Mouse (Mus musculus): Measurements from ENCODE around the gene Ecpas.

The Ecpas gene

DNA sequence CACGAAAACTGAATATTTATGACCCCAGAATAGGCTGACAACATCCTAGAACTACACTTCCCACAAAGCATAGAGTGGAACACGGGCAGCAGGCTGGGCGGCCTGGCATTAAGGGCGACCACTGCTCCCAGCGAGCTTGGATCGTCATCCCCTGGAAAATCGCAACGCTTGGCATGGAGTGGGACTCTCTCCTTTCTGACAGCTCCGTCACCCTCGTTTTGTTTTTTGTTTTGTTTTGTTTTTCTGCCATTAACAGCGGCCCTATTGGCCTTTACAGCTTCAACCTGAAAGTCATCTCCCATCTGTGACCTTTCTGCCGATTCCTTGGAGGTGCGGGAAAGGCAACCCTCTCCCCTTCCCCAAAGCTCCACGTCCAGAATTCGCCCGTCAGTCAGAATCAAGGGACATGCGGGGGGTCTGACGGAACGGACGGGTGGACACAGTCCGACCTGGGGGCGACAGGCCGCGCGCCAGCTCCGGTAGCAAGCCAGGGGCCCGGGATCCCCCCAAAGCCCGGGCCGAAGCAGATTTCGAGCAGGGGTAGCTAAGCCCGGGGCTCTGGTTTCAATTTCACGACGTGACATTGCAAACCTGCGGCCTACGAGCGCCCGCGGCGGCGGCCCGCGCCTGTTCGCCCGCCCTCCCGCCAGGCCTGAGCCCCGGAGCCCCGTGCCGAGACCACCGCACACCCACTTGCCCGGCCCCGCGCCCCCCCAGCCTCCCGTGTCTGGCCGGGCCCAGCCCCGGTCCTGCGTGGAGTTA is 1.3 kb downstream of the Ecpas start:
- DNase-seq (ENCODE audit: low spot score in 2 of 2), result peak; percentile 33 to 44

DNA sequence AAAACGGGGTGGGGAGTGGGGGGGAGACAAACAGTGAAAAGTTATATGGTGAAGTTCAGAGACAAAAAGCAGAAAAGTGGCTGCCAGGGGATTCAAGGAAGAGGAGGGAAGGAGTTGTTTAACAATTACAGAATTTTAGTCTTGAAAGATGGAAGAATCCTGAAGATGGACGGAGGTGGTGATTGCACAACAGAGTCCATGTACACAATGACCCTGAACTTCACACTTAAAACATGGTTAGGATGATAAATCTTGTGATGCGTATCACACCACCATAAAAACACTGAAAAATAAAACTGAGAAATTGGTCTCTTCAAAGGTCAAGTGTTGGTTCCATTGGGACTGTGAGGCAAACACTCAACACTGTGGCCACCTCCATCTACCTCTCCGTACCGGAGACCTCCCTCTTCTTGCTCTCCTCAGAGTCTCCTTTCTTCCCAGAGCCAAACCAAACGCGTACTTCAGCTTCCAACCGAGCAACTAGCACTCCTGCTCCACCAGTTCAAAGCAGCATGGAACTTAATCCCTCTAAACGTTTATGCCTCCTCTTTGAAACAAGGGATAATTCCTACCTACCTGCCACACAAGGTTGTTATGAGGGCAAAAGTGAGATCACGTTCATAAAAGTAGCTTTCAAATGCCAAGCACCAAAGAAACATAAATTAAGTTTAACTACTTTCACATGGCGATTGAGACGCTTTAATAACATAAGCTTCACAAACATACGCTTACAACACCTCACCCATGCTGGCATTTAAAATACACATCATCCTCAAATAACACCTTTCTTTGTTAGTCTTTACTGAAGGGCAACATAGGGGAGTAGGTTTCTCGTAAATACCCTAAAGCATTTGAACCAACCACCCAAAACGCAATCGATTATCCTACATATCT is 2.1 kb downstream of the Ecpas start:
- no peak for DNase-seq (ENCODE audit: low spot score in 2 of 2)

DNA sequence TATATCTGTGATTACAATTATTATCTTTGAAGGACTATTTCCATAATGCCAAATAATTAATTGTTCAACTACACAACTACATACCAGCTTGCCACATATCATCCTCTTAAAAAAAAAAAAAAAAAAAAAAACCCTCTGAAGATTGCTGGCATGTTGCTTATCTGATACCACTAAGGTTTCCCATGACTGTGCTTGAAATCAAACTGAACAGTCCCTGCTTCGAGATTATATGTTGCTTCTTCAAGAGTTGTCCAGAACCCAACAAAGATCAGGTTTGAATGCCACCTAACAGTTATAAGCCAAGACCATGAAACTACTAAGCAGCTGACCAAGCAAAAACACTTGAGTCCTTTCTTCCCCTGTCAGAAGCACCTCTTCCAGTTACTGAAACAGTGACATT is 5.1 kb downstream of the Ecpas start:
- DNase-seq (ENCODE audit: low spot score in 2 of 2), result no peak

DNA sequence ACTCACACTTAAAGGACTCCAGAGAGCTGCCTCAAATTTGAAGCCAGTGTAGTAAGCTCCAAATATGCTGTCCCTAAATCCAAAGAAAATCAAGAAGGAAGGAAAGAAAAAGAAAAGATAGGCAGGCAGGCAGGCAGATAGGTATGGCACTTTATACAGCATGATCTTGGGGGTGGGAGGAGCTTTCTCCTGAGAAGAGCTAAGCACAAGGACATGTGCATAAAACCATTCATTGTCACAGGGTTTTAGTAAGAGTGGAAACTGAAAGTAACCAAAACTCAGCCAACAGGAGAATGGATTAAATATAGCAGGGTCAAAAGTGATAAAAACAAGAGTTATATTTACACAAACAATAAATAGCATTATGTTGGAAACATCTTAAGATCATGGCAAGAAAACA is 14.2 kb downstream of the Ecpas start:
- no peak for DNase-seq (ENCODE audit: low spot score in 2 of 2)

DNA sequence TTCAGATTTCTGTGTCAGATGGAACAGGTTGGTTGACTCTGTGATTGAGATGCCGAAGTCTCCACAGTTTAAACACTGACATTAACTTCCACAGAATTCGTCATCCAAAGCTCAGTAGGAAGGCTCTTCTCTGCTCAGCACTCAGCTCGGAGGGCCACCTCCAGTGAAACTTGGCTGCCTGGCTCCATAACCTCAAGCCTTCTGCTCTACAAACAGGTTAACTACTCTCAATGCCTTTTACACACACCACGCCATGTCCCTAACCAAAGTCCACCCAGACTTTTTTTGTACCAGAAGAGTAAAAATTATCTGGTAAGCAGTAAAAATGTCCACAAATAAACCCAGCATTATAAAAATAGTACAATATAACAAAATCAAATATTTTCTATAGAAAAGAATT is 15.1 kb downstream of the Ecpas start:
- no peak for DNase-seq (ENCODE audit: low spot score in 2 of 2)

DNA sequence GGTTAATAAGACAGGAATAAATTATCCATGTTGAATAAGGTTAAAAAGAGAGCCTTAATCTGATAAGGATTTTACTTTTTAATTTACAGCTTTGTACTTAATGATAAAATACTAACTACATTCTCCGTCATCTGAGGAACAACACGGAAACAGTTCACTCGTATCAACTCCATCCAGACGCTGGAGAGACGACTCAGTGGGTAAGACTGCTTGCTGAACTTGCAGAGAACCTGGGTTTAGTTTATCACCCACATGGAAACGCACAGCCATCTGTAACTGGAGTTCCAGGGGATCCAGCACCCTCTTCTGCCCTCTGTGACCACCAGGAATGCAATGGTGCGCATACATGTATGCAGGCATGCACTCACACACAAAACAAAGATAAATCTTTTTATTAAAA is 18.1 kb downstream of the Ecpas start:
- no peak for DNase-seq (ENCODE audit: low spot score in 2 of 2)

DNA sequence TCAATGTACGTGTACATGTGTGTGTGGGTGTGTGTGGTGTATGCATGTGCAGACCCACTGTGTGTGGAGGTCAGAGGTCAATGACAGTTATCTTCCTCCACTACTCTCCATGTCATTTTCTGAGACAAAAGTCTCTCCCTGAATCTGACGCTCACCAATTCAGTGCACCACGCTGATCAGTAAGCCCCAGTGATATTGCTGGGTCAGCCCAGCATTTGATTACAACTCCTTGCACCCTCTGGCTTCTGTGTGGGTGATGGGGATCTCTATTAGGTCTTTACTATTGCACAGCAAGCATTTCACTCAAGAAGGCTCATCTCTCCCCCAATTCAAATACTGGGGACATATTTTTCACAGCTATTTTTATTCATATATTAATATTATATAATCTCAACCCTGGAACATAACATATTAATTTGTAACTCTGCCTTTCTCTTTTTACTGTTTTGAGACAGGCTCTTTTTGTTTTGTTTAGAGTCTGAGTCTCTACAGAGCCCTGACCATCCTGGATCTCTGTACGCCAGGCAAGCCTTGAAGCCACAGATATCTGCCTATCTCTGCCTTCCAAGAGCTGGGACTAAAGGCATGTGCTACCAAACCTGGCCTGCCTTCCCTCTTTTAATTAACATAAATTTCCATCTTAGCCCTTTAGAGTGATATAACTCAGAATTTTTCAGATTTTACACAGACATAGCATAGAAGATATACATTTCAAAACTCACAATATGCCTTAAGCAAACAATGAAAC is 22.3 kb downstream of the Ecpas start:
- no peak for DNase-seq (ENCODE audit: low spot score in 2 of 2)

DNA sequence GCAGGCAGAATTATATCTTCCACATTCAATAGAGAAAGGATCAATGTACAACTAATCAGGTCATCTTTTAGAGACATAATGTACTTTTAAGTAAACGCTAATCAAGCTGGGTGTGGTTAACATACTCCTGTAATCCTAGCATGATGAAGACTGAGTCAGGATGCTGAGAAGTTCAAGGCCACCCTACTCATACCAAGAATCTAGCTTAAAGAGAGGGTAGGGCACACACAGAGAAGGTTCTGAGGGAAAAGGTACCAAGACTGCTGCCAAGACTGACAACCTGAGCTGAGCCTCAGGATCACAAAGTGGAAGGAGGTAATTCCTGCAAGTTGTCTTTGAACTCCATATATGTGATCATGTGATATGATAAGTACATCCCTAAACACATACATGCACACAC is 24.0 kb downstream of the Ecpas start:
- DNase-seq (ENCODE audit: low spot score in 2 of 2), result no peak

DNA sequence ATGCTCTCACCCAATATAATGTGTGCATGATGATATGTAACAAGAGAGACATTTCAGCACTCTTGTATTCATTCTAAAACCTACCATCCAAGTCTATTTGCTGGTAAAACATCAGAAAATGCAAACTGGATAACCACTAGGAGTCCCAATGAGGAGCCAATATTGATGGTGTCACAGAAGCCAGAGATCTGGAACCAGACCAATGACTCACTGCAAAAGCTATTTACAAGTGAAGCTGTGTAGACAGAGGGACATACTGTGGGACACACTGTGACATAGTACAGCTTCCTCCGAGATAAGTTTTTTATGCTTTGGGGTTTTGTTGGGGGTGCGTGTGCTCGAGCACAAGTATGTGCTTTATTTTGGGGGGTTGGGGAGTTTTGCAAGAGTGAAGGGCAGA is 24.9 kb downstream of the Ecpas start:
- no peak for DNase-seq (ENCODE audit: low spot score in 2 of 2)

DNA sequence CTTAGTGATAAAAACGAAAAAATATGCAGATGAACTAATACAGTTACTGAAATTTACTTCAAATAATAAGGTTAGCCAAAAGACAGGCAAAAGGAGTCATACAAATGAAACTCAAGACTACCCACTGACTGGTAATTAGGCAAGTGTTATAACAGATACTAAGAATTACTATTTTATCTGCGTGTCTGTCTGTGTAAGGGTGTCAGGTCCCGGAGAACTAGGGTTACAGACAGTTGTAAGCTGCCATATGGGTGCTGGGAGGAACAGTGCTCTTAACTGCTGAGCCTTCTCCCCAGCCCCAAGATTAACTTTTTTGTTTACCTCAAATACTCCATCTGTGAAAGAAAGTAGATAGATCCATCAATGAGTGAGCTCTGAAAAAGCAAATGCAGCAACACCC is 25.8 kb downstream of the Ecpas start:
- DNase-seq (ENCODE audit: low spot score in 2 of 2), result no peak

DNA sequence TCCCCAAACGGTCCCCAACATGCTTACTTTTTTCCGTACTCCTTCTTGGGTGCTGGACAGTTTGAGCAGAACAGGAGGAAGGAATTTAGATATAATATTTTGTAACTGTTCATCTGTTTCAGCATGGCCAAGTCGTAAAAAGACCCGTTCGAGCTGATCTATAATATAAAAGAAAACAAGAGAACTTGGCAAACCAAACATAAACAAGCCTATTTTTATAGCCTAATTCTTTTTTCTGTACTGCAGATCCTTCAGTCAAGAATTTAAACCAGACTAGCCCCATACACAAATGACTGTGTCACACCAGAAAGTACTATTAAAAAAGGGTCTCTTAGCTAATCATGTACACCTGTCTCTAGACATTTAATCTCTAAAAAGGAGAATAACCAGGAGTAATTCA is 27.2 kb downstream of the Ecpas start:
- DNase-seq (ENCODE audit: low spot score in 2 of 2), result no peak

DNA sequence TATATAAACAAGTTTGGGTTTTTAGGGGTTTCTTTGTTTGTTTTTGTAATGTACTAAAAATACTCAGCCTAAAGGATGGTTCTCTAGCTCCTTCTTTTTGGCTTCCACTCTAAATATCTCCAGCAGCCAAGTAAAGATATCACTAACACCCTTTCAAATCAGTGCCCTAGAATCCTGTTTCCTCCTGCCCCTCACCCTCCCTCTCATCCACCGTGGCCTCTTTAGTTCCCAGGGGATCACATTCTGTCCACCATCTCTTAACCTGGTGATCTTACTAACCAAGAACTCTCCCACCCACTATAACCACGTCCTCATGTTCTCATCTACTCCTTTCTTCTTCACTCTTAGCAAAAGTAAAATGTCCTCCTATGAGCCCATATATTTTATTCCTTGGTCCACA is 28.7 kb downstream of the Ecpas start:
- DNase-seq (ENCODE audit: low spot score in 2 of 2), result no peak

DNA sequence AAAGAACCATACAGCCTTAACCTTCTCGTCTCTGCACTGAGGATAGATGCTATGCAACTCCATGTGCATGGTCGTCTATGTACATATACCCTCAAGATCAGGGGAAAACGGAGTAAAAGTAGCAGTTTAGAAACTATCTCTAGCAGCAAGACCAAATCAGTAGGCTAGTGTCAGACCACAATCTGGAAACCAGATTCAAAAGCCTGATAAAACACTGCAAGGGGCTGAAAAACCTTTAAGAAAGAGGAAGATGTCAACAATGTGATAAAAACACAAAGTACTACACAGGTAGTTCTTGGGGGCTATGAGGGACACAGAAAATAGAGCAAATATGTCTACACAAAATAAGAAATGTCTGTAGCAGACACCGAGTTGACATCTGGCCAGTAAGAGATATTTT is 38.2 kb downstream of the Ecpas start:
- no peak for DNase-seq (ENCODE audit: low spot score in 2 of 2)

DNA sequence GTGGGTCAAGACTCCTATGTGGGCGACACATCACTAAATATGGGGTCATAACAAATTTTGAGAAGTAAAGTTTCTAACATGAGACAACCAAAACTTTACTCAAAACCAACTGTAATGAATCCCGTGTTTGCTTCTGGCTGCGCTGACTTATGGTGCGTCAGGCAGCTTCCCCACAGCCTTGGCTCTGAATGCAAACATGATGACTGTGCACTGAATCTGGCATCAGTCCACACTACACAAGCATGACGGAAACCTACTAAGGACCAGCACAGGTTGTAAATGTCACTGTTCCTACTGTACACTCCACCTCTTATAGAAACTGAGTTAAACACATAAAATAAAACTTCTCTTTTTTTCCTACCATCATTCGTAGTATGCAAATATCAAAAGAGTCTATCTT is 45.3 kb downstream of the Ecpas start:
- no peak for DNase-seq (ENCODE audit: low spot score in 2 of 2)

DNA sequence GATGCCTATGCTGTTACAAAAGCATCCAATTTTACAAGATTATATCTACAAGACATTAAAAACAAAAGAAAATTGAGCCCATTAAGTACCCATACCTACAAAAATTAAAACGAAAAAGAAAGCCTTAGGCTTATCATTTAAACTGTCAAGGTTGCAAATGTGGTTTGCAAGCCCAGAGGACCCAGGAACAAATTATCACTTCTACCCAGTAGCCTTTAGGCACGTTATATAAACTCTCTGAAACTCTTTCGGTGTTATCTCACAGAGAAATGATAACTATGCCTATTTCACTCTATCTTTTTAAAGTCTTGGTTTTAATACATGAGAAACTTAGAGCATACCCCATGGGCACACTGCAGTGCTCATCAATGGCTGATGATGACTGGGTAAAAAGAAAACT is 79.6 kb downstream of the Ecpas start:
- DNase-seq (ENCODE audit: low spot score in 2 of 2), result no peak

DNA sequence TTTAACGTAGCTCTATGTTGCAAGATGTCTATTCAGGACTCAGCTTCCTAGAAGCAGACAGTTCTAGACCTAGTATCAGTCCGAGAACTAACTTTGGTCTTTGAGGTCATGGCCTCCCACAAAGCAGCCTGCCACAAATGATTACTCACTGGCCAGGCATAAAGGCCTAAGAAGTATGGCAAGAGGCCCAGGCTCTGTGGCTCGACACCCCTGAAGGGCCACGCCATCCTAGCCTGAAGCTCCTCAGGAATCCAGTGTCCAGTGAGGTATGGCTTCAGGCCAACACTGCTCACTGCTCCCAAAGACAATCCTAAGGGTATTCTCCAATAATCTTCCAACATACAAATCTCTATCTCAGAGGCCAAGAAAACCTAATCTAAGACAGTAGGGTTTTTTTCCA is 86.6 kb downstream of the Ecpas start:
- DNase-seq (ENCODE audit: low spot score in 2 of 2), result no peak

DNA sequence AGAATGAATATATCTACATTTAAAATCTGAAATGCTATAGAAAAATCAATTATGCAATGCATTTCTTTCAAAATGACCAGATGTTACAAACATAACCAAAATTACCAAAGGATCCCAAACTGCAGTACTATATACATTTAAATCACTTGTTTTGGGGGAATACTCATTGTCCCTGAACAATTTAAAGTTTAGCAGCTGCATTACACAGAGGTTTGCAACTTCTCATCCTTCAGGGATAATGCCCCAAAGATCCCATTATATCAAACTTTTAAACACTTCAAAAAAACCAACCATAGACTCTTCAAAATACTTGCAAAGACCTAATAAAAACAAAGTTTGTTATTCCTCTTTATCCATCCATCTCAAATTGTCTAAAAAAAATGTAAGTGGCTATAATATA is 124.9 kb downstream of the Ecpas start, which contains the start of gene Olfr267:
Olfr267 (minus strand) TSS at position 101 of the 400 bp plus-strand sequence.
- DNase-seq (ENCODE audit: low spot score in 2 of 2), result no peak

DNA sequence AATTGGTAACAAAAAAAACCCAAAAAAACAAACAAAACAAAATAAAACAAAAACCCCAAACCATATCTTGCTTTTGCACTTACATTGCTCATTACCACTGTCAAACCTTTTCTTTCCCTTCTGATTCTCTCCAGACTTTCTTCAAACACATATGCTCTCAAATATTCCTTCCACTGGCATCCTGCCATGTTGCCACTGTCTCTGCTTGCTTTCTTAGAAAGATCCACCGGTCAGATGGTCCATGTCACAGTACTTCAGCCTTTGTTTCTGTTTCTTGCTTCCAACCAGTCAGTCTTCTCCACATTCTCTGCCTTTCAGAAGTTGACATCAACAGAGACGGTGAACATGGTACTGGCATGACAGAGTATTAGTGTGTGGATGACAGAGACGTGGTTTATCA is 125.9 kb downstream of the Ecpas start:
- DNase-seq (ENCODE audit: low spot score in 2 of 2), result no peak

DNA sequence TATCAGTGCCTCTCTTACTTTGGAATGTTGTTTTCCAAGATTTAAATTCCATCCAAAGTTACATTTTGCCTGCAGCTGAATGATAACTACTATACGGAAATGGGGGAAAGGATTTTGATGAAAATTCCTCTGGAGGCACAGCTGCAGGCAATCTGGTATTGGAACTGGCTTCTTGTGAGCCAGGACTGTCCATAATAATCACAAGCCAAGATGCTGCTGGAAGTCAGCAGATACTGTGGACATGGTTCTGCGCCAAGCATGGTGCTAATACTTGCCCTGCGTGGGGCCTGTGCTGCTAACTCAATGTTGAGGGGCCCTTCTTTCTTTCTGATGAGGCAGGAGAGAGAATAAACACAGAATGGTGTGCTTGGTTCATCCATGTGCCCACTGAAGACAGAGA is 149.1 kb downstream of the Ecpas start:
- no peak for DNase-seq (ENCODE audit: low spot score in 2 of 2)

DNA sequence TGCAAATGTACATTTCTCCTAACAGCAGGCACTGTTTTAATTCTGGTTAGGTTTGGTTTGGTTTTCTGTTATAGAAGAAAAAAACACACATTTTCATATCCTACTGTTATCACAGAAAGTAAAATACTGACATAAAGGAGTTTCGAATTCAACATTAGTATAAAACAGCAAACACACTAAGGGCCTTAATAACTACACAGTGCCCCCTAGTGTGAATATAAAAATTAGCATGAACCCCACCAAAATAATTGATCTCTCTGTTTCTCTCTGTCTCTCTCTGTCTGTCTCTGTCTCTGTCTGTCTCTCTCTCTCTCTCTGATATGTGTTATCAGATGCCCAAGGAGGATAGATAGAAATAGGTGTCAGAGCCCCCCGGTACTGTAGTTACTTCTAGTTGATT is 163.0 kb downstream of the Ecpas start:
- DNase-seq (ENCODE audit: low spot score in 2 of 2), result no peak

DNA sequence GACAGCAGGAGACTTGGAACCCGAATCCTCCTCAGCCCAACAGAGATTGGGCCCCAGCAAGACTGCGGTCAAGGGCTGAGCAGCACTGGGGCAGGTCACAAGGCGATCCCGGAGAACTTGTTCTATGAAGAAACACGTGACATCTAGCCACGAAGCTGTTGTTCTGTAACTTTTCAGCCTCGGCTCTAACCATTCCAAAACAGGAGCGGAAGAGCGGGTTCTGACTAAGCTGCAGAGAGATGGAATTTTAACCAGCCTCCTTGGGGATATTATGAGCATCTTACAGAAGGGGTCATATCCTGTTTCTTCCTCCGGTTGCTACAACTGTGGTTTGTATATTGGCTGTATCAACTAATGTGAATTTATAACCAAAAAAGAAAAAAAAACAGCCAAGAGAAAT is 163.4 kb downstream of the Ecpas start:
- DNase-seq (ENCODE audit: low spot score in 2 of 2), result no peak

Measured in frontal cortex, postnatal 14 days (tissue).